Mouse (Mus musculus) gastrocnemius, adult 2 months (tissue): ENCODE data around the gene Mrpl16. TPM values are rescaled to one million over a fixed set of nuclear protein-coding genes. Genes with fewer than 3 reads are reported as not detected.

Source experiments
- DNase-seq: peaks from one replicate; pipeline ENCODE4 v3.0.0; 2022
- H3K27ac ChIP-seq: fragments of 200-600 bp; 2 replicates; pipeline ENCODE4 v1.8.1; 2022; ENCODE audit warnings: mild to moderate bottlenecking
- H3K4me3 ChIP-seq: fragments of 200-600 bp; 2 replicates; pipeline ENCODE4 v1.8.1; 2022; ENCODE audit warnings: mild to moderate bottlenecking, moderate library complexity
- CTCF ChIP-seq: fragments of 200-600 bp; IDR thresholded peaks from 2 replicates; pipeline ENCODE4 v1.8.1; 2022; ENCODE audit warnings: antibody characterized with exemption, mild to moderate bottlenecking, moderate library complexity
- intact Hi-C: fragments of 180-260 bp; cut with DNase I; formaldehyde crosslinking; loops from one replicate; pipeline ENCODE4 v1.15.1; 2025
- long read RNA-seq, 2 experiments: library from polyadenylated mRNA; stranded (forward); transcript quantifications; one replicate each; pipeline ENCODE4 v2.0.0; 2021
- total RNA-seq, 2 experiments: library from RNA; stranded (reverse); gene quantifications; 2 replicates each; pipeline ENCODE4 v1.2.3; 2021

Gene Mrpl16
- 10 to 100 TPM; 51.6 to 69.4 TPM for total RNA-seq
- long read RNA-seq, experiment 1, transcript Mrpl16-201 (4 exons, 1,162 nt) = major isoform, 49 of 64 reads
- long read RNA-seq, experiment 1, partial matches to known transcripts = 15 of 64 reads
- long read RNA-seq, experiment 1, other reads (novel, unspliced or antisense) = 0 of 64 reads
- long read RNA-seq, experiment 2, transcript Mrpl16-201 (4 exons, 1,162 nt) = major isoform, 57 of 81 reads
- long read RNA-seq, experiment 2, partial matches to known transcripts = 24 of 81 reads
- long read RNA-seq, experiment 2, other reads (novel, unspliced or antisense) = 0 of 81 reads

DNA sequence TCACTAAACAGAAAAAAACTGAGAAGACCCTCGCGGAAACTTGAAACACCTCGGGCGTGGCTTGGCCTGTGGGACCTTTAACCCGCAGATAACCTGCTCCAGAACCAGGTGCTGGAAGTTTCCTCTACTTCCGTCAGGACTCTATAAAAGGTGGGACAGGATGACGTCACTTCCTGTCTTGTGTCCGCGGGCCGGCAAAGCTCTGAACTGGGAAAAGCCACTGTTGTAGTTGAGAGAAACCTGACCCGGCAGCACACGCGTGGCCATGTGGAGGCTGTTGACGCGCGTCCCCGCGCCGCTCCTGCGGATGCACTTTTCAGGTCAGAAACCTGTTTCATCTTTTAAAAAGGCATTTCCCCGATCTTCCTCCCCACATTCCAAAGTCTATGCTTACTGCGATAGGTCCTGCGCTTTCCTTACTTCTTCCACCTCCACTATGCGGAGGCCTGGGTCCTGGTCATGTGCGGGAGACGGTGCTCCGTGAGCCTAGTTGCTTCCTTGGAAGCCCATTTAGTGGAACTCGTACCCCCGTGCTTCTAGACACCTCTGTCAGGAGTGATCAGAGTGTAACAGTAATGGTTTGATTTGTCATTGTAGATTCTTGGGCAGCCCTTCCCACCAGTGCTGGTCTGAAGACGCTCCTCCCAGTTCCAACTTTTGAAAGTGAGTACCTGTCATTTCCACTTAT is at the start of gene Mrpl16:
Gene Mrpl16 (plus strand): TSS at position 187 of the 688 bp plus-strand sequence.
- TF ChIP-seq CTCF = no peak

DNA sequence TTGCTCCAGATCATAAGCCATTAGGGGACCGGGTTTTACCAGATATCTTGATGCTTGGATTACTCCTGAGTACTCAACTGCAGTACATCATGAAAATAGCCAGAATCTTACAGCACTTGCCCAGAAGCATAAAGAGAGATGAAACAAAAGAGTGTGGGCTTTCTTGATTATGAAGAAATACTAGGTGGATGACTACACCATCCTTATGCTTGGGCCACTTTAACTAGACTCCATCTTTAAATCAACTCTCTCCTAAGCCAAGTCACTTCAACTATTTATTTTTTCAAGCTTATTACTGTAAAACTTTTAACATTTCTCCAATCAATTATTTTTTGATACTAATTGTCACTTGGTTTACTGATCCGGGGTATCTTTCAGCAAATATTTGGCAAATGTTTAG is 46.3 kb upstream of the Mrpl16 start:
- no peak for TF ChIP-seq CTCF
- no peak for DNase-seq
- intact Hi-C loops = no loop called here
- no peak overlapping the region for H3K27ac ChIP-seq
- H3K4me3 ChIP-seq = no peak overlapping the region

More for the DNA sequence above, at the start of gene Mrpl16:
- DNase-seq = peak; percentile 88
- intact Hi-C loops = loop anchor here (5.0 kb wide), 1 partner anchor 142 kb away; the partner anchor contains the start of gene Patl1
- peak within 1 kb of the TSS; percentile 88 for H3K27ac ChIP-seq
- peak within 1 kb of the TSS; percentile 93 for H3K4me3 ChIP-seq

DNA sequence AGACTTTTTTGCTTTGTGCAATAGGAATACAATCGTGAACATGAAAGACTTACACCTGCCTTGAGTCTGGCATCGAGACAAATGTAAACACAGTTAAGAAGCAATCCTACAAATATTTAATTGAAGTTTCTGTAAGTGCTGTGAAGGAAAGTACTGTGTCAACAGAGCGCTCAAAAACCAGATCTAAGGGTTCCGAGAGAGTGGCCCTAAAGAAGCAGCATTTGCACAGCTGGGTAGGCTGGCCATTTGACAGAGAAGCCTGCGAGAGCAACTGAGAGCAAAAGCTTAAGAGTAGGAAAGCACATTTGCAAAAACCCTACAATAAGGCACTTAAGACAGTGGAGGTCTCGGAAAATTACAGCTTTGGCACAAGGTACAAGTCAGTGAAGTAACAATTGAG is 45.9 kb upstream of the Mrpl16 start:
- Histone ChIP-seq H3K27ac (no peak overlapping the region), H3K4me3 (no peak overlapping the region)
- intact Hi-C loops = no loop called here
- no peak for DNase-seq
- no peak for TF ChIP-seq CTCF

GRCm38 (mm10) chr19:11725915-11726314 is 44.3 kb upstream of the Mrpl16 start:
- TF ChIP-seq CTCF = no peak
- intact Hi-C loops = no loop called here
- no peak for DNase-seq
- no peak overlapping the region for H3K4me3 ChIP-seq
- H3K27ac ChIP-seq = no peak overlapping the region

DNA sequence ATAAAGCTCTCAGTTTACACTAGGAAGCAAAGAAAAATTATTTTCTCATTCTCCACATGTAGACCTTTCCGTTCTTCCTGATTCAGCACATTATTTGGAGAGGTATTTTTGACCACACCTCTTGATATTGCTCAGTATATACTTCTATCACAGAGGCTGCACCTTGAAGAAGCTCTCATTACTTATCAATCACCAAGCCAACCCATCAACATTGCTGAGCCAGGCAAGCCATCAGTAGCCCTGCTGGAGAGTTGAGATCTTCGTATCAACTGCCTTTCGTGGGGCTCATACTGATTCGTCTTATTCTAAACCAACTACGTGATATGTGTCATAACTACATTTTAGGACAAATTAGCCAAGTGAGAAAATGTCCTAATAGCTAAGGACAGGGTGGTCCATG is 42.9 kb upstream of the Mrpl16 start:
- intact Hi-C loops = no loop called here
- Histone ChIP-seq H3K4me3 (no peak overlapping the region), H3K27ac (no peak overlapping the region)
- no peak for TF ChIP-seq CTCF
- no peak for DNase-seq

DNA sequence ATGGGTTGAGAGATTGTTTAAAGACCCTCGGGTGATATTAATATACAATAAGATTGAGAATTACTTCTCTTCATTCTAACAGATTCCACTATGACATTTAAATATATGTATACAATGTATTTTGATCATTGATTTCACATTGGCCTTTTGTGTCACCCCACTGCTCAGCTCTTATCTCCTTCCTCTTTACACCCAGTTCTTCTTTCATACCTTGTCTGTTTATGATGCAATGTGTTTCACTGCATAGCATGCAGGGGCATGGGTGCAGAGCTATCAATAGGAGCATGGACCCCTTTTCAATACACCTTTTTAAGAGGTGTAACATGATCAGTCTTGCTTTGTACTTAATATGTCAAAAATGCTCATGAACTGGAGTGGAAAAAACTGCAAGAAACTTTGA is 39.9 kb upstream of the Mrpl16 start:
- no peak for TF ChIP-seq CTCF
- H3K4me3 ChIP-seq = no peak overlapping the region
- no peak overlapping the region for H3K27ac ChIP-seq
- DNase-seq = no peak
- intact Hi-C loops = no loop called here

GRCm38 (mm10) chr19:11736455-11736854 is 33.7 kb upstream of the Mrpl16 start:
- no peak for TF ChIP-seq CTCF
- intact Hi-C loops = no loop called here
- Histone ChIP-seq H3K4me3 (no peak overlapping the region), H3K27ac (no peak overlapping the region)
- DNase-seq = no peak

DNA sequence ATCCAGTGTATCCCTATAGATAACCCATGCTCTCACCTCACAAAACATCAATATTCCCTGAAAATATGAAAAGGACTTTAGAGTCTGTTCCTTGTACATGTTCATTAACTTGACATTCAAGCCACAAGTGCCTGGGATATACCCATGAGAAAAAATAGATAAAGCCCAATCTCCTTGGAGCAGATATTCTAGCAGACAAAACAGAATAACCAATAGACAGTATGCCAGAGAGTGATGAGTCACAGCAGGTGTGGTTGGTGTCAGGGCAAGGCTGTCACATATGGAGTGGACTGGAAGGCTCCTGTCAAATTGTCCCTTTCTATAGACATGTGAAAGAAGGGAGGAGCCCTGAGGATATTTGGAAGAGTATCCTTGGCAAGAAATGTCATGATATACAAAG is 24.5 kb upstream of the Mrpl16 start:
- DNase-seq = no peak
- H3K4me3 ChIP-seq = no peak overlapping the region
- intact Hi-C loops = no loop called here
- no peak for TF ChIP-seq CTCF
- H3K27ac ChIP-seq = no peak overlapping the region

DNA sequence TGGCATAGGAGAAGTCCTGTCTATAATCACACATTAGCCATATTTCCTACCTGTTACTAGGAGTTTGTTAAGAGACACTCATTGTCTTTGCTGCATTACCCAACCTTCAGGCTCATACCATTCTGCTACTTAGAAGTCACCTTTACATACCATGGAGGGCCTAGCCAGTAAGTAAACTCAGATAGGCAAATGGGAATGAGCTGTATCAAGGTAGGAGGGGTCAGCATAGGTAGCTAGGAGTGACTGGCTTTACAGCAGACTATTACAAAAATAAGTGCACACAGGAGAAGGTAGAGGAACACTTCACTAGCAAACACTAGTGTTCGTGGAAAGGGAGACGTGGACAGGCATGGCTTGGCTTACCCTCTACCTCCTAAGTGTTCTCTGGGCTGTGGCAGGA is 22.9 kb upstream of the Mrpl16 start, which contains the start of gene Gif:
Gene Gif (plus strand): TSS at position 257 of the 400 bp plus-strand sequence.
- DNase-seq = no peak
- Histone ChIP-seq H3K27ac (no peak within 1 kb of the TSS), H3K4me3 (no peak within 1 kb of the TSS)
- intact Hi-C loops = no loop called here
- TF ChIP-seq CTCF = no peak

DNA sequence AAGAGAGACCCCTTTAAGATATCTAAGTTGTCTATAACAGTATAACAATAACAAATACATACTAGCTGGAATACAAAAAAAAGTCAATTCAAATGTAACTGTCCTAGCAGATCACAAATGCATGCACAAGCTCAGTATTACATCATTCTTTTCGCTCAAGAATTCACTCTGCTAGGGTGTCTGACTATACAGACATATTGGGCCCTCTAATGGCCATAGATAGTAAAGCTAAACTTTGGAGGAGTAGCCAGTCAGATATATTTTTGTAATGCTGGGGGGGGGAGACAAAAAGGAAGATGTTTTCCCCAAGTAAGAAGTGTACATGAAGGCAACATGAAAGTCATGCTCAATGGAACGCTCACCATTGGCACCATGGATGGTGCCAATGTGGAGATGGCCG is 5.1 kb upstream of the Mrpl16 start:
- intact Hi-C loops = no loop called here

DNA sequence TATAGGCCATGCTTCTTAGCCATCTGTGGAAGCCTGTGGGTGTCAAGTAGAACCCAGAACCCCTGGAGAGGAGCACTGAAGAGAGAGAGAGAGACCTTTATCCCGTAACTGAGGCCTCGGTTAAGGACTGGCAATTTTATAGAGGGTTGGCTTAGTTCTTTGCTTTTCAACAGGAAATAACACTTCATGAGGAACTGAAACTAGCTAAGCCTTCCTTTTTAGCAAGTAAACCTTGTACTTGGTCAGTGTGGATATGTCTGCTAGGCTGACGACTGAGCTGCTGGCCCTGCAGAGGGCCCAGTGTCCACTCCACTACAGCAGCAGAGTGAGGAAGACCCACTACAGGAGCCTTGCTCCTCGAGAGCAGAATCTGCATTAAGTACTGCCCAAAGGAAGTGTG is 3.8 kb upstream of the Mrpl16 start:
- intact Hi-C loops = no loop called here
- no peak overlapping the region; the same call in 1 of the 2 replicates for H3K27ac ChIP-seq
- no peak for DNase-seq
- no peak overlapping the region for H3K4me3 ChIP-seq
- TF ChIP-seq CTCF = no peak

More for the DNA sequence above, 5.1 kb upstream of the Mrpl16 start:
- H3K27ac ChIP-seq = no peak overlapping the region
- DNase-seq = no peak
- TF ChIP-seq CTCF = no peak
- H3K4me3 ChIP-seq = no peak overlapping the region

DNA sequence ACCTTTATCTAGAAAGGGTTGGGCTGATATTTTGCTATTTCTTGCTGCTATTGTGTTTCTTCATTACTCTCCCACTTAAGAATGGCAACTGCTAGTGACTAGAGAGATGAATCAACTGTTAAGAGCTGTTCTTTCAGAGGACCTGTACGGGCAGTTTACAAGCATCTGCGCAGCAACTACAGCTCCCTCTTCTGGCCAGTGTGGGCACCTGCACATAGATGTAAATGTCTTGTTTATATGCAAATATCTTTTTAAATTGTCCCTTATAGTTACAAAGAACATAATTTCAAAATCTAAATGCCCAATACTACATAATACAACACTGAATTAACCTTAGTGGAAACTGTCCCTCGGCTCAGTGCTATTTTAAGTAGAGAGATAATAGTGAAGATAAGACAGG is 2.0 kb upstream of the Mrpl16 start:
- peak; percentile 83 for TF ChIP-seq CTCF
- Histone ChIP-seq H3K27ac (no peak overlapping the region), H3K4me3 (no peak overlapping the region)
- no peak for DNase-seq
- intact Hi-C loops = no loop called here

DNA sequence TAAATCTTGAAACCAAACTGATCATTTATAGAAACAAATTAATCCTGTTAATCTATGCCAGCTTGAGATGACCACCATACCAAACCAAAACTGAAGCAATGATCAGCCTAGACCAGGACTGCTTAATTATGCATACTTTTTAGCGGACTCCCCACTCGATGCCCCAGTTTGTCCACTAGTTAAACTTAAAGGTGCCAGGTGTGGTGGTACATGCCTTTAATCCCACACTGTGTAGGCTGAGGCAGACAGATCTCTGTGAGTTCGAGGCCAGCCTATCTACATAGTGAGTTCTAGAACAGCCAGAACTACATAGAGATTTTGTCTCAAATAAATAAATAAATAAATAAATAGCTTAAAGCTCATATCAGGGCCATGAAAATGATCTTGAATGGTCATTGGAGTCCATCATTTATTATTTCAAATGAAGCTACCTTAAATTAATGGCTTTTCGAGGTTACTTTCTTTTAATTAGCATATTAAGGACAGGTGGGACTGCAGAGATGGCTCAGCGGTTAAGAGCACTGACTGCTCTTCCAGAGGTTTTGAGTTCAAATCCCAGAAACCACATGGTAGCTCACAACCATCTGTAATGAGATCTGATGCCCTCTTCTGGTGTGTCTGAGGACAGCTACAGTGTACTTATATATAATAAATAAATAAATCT is 802 bp upstream of the Mrpl16 start:
- TF ChIP-seq CTCF = 0 out of 2 replicates have a peak, but pooled peaks have one; percentile 5
- Histone ChIP-seq H3K27ac (peak overlapping the region; percentile 88), H3K4me3 (peak overlapping the region; percentile 93)
- intact Hi-C loops = no loop called here
- no peak for DNase-seq
